Comparison of ENCODE assay signal across 15 mouse cellular contexts in the genomic region with DNA sequence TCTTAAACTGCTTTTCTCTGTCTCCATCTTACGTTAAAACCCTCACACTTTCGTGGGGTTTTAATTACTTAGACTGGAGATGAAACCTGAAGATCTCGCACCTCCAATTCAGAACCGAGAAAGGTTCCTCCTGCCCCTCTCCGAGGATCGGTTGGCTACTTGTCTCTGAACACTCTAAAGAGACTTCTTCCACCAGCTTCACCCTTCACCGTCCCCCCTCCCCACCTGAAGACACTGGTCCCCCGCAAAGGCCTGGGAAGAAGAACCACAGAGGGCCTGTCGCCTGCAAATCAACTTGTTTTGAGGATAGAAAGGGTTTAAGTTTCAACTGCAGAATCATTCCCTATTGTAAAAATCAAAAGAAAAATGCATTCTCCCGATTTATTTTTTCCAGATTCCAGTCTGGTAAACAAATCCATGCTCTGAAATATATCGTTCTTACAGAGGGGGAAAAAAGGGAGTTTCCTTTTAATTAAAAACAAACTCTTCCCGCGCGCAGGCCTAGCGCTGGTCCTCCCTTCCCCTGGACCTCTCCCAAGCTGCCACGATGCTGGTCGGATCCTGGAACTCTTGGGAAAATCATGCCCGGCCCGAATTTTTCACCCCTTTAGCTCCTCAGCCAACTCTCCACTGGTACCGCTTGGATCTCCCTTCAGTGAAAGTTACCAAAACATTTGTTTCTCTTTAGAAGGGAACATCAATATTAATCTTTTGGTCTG. TPM values are rescaled to one million over a fixed set of nuclear protein-coding genes. Genes with fewer than 3 reads are reported as not detected.
A peak's percentile ranks its signal among the peaks of the same experiment; 100 is the strongest.
DNase-seq lines count a peak whose midpoint lies in the region; ATAC-seq and TF ChIP-seq lines count a peak whose summit lies in the region.
"Had no signal": no experiment of that assay in that cellular context is flagged by ENCODE, and none has a peak within 500 bp of the region (broad histone marks: within the 10 kb centered on the region; RNA-seq: fewer than 3 reads in every experiment).

No protein-coding gene starts in this region.

- no peak overlapping the region for H3K27ac ChIP-seq in intestine, embryonic 14.5 days (ENCODE audit: low read depth)
- H3K27ac ChIP-seq in intestine, postnatal 0 days (ENCODE audit: low read depth, low read length): no peak overlapping the region
- peak overlapping the region; percentile 91 for H3K27ac ChIP-seq in embryonic facial prominence, embryonic 15.5 days (replicated peaks)
- H3K27ac ChIP-seq in limb, embryonic 12.5 days: no peak overlapping the region
- H3K27ac ChIP-seq in neural tube, embryonic 12.5 days: peak overlapping the region; percentile 86; the same call in 1 of the 2 replicates

- no peaks in the 10 kb centered on the region for H3K36me3 ChIP-seq in intestine, embryonic 14.5 days (ENCODE audit: control insufficient read depth, insufficient read depth, low read length)
- H3K36me3 ChIP-seq in intestine, postnatal 0 days (ENCODE audit: control insufficient read depth, insufficient read depth): no peaks in the 10 kb centered on the region
- H3K36me3 ChIP-seq in embryonic facial prominence, embryonic 15.5 days: no peaks in the 10 kb centered on the region
- H3K36me3 ChIP-seq in limb, embryonic 12.5 days: no peaks in the 10 kb centered on the region
- H3K36me3 ChIP-seq in neural tube, embryonic 12.5 days: no peaks in the 10 kb centered on the region
- H3K36me3 ChIP-seq: heart, embryonic 12.5 days had no signal

- H3K4me3 ChIP-seq in intestine, embryonic 14.5 days (ENCODE audit: low read depth, low read length): no peak overlapping the region
- H3K4me3 ChIP-seq in intestine, postnatal 0 days (ENCODE audit: low read depth, low read length): no peak overlapping the region
- peak overlapping the region; percentile 61 for H3K4me3 ChIP-seq in embryonic facial prominence, embryonic 15.5 days (replicated peaks)
- H3K4me3 ChIP-seq in limb, embryonic 12.5 days (replicated peaks): no peak overlapping the region
- H3K4me3 ChIP-seq in neural tube, embryonic 12.5 days: peak overlapping the region; percentile 59
- H3K4me3 ChIP-seq: heart, embryonic 12.5 days had no signal

- TF ChIP-seq CTCF in intestine, postnatal 0 days (IDR thresholded peaks at IDR 0.05; ENCODE audit: low read depth): no peak

- no peak for ATAC-seq in intestine, embryonic 14.5 days (replicated peaks; ENCODE audit: low FRiP score, low TSS enrichment, low read depth)
- ATAC-seq in intestine, postnatal 0 days: no peak
- ATAC-seq in embryonic facial prominence, embryonic 15.5 days (ENCODE audit: insufficient number of reproducible peaks, low FRiP score, low TSS enrichment, low read depth): no peak
- ATAC-seq in limb, embryonic 12.5 days (ENCODE audit: insufficient number of reproducible peaks, insufficient read depth, low FRiP score, low TSS enrichment, low read depth): no peak
- ATAC-seq in neural tube, embryonic 12.5 days (ENCODE audit: low FRiP score, low read depth): no peak
- ATAC-seq: CD4-positive, CD25-positive, alpha-beta regulatory T cell, adult 4 months; Patski had no signal

- no peak overlapping the region for H3K9ac ChIP-seq in intestine, embryonic 14.5 days (ENCODE audit: low read length)
- H3K9ac ChIP-seq in intestine, postnatal 0 days (ENCODE audit: low read depth, low read length): no peak overlapping the region
- H3K9ac ChIP-seq in embryonic facial prominence, embryonic 15.5 days: peak overlapping the region; percentile 31
- no peak overlapping the region for H3K9ac ChIP-seq in limb, embryonic 12.5 days (replicated peaks)
- peak overlapping the region; percentile 73 for H3K9ac ChIP-seq in neural tube, embryonic 12.5 days
- H3K9ac ChIP-seq: heart, embryonic 12.5 days; lung, embryonic 14.5 days had no signal

- H3K27me3 ChIP-seq in intestine, embryonic 14.5 days (replicated peaks; ENCODE audit: control insufficient read depth, insufficient read depth, low read length): peaks cover 100% of the 10 kb centered on the region
- H3K27me3 ChIP-seq in intestine, postnatal 0 days (replicated peaks; ENCODE audit: control insufficient read depth, insufficient read depth, low read length): peaks cover 97% of the 10 kb centered on the region
- peaks cover 58% of the 10 kb centered on the region for H3K27me3 ChIP-seq in embryonic facial prominence, embryonic 15.5 days
- H3K27me3 ChIP-seq in limb, embryonic 12.5 days: peaks cover 97% of the 10 kb centered on the region
- peaks cover 63% of the 10 kb centered on the region for H3K27me3 ChIP-seq in neural tube, embryonic 12.5 days (replicated peaks)

- WGBS in intestine, embryonic 14.5 days: 2% methylated on average over 20 of the region's 20 CpGs
- 2% methylated on average over 20 of the region's 20 CpGs for whole genome bisulfite sequencing in intestine, postnatal 0 days
- 8% methylated on average over 20 of the region's 20 CpGs for WGBS in embryonic facial prominence, embryonic 15.5 days
- 2% methylated on average over 20 of the region's 20 CpGs for WGBS in limb, embryonic 12.5 days
- 1% methylated on average over 20 of the region's 20 CpGs for WGBS in neural tube, embryonic 12.5 days

- H3K4me2 ChIP-seq in intestine, embryonic 14.5 days (ENCODE audit: low read length): no peak overlapping the region
- H3K4me2 ChIP-seq in intestine, postnatal 0 days (replicated peaks; ENCODE audit: low read depth): no peak overlapping the region
- H3K4me2 ChIP-seq in embryonic facial prominence, embryonic 15.5 days (replicated peaks): peak overlapping the region; percentile 66
- H3K4me2 ChIP-seq in limb, embryonic 12.5 days: peak overlapping the region; percentile 22
- H3K4me2 ChIP-seq in neural tube, embryonic 12.5 days (replicated peaks): peak overlapping the region; percentile 81
- H3K4me2 ChIP-seq: heart, embryonic 12.5 days; lung, embryonic 14.5 days had no signal

- peaks cover 9% of the 10 kb centered on the region; the same call in 1 of the 2 replicates for H3K4me1 ChIP-seq in intestine, embryonic 14.5 days (replicated peaks; ENCODE audit: control insufficient read depth, insufficient read depth, low read length)
- 0 out of 2 replicates have a peak, but pooled peaks cover 2% of the 10 kb centered on the region for H3K4me1 ChIP-seq in intestine, postnatal 0 days (replicated peaks; ENCODE audit: control insufficient read depth, insufficient read depth, low read length)
- H3K4me1 ChIP-seq in embryonic facial prominence, embryonic 15.5 days: peaks cover 26% of the 10 kb centered on the region
- H3K4me1 ChIP-seq in limb, embryonic 12.5 days (replicated peaks): peaks cover 28% of the 10 kb centered on the region
- peaks cover 25% of the 10 kb centered on the region for H3K4me1 ChIP-seq in neural tube, embryonic 12.5 days

- peak; percentile 70 for DNase-seq in intestine, embryonic 14.5 days (ENCODE audit: low spot score)
- no peak for DNase-seq in kidney, postnatal 14 days
- DNase-seq in cerebellum, adult 9-11 months: no peak
- no peak for DNase-seq in left cerebral cortex, adult 11 months (ENCODE audit: low spot score)
- DNase-seq: adrenal gland, adult 8-10 months; lung, embryonic 14.5 days; thymus, adult 18-20 months had no signal

- no peaks in the 10 kb centered on the region for H3K9me3 ChIP-seq in intestine, embryonic 14.5 days (ENCODE audit: control insufficient read depth, low read length)
- no peaks in the 10 kb centered on the region for H3K9me3 ChIP-seq in intestine, postnatal 0 days (ENCODE audit: control insufficient read depth)
- no peaks in the 10 kb centered on the region for H3K9me3 ChIP-seq in embryonic facial prominence, embryonic 15.5 days (replicated peaks)
- no peaks in the 10 kb centered on the region for H3K9me3 ChIP-seq in limb, embryonic 12.5 days
- H3K9me3 ChIP-seq in neural tube, embryonic 12.5 days: no peaks in the 10 kb centered on the region
- H3K9me3 ChIP-seq: heart, embryonic 12.5 days had no signal

RNA-seq across cellular contexts. Expression of gene Pax3, which starts 4.0 kb away (rescaled TPM):
- not detected in 2 replicates for polyA plus RNA-seq in intestine, embryonic 14.5 days (2014; fragmentation: Nextera tagmentation; extraction: Ambion mirVana)
- polyA plus RNA-seq in intestine, postnatal 0 days (2015; fragmentation: Nextera tagmentation; extraction: Ambion mirVana): not detected in 2 replicates
- polyA plus RNA-seq in embryonic facial prominence, embryonic 15.5 days (2015; fragmentation: Nextera tagmentation; extraction: Ambion mirVana): 47.0 and 47.2 TPM in 2 replicates
- 1.6 and 1.8 TPM in 2 replicates for polyA plus RNA-seq in limb, embryonic 12.5 days (2016; fragmentation: Nextera tagmentation; extraction: Ambion mirVana)
- 44.6 and 45.4 TPM in 2 replicates for polyA plus RNA-seq in neural tube, embryonic 12.5 days (2016; fragmentation: Nextera tagmentation; extraction: Ambion mirVana)
- polyA plus RNA-seq: CD4-positive, CD25-positive, alpha-beta regulatory T cell, adult 4 months; large intestine, adult 2 months; lung, embryonic 14.5 days had no signal

Comparison
In these comparisons a context has a peak if more than half of its experiments do, and no peak if none do; other contexts are left out.
1. H3K27ac ChIP-seq: peak in embryonic facial prominence, embryonic 15.5 days (single experiment) and neural tube, embryonic 12.5 days (single experiment); none in intestine, embryonic 14.5 days (single experiment), intestine, postnatal 0 days (single experiment) and limb, embryonic 12.5 days (single experiment).
2. H3K4me2 ChIP-seq: peak in embryonic facial prominence, embryonic 15.5 days (single experiment), limb, embryonic 12.5 days (single experiment) and neural tube, embryonic 12.5 days (single experiment); none in intestine, embryonic 14.5 days (single experiment) and intestine, postnatal 0 days (single experiment).
3. H3K4me3 ChIP-seq: peak in embryonic facial prominence, embryonic 15.5 days (single experiment) and neural tube, embryonic 12.5 days (single experiment); none in intestine, embryonic 14.5 days (single experiment), intestine, postnatal 0 days (single experiment) and limb, embryonic 12.5 days (single experiment).
4. H3K9ac ChIP-seq: peak in embryonic facial prominence, embryonic 15.5 days (single experiment) and neural tube, embryonic 12.5 days (single experiment); none in intestine, embryonic 14.5 days (single experiment), intestine, postnatal 0 days (single experiment) and limb, embryonic 12.5 days (single experiment).
5. RNA of gene Pax3, which starts 4.0 kb away (polyA plus RNA-seq): 47.0 to 47.2 TPM in embryonic facial prominence, embryonic 15.5 days and 44.6 to 45.4 TPM in neural tube, embryonic 12.5 days; 1.6 to 1.8 TPM in limb, embryonic 12.5 days, not detected in intestine, embryonic 14.5 days and not detected in intestine, postnatal 0 days; every median in the first group is over 10 times any median in the second.